Mouse (Mus musculus) embryo, embryonic 10 days (tissue): ENCODE results near the gene Jarid2.

Experiments used
- DNase-seq: peaks from one replicate; pipeline ENCODE4 v3.0.0-alpha.2; 2015; ENCODE audit warnings: low spot score

Jarid2 gene

DNA sequence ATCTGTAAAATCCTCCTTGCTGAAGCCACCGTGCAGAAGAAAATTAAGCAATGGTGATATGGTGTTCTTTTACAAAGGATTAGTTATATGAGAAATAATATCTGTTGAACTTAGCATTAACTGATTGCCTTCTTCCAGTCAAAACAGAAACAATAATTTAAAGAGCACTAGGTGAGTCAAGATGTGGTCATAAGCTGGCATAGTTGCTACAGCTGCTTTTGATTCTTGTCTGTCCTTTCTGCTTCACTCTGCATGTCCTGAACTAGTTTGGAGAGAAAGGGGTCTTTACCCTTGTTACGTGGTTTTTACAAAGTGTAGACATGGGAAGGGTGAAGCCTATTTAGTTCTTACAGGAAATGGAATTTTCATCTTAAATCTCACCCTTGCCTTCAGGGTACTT lies 51.9 kb downstream of the Jarid2 start:
- no peak for DNase-seq

DNA sequence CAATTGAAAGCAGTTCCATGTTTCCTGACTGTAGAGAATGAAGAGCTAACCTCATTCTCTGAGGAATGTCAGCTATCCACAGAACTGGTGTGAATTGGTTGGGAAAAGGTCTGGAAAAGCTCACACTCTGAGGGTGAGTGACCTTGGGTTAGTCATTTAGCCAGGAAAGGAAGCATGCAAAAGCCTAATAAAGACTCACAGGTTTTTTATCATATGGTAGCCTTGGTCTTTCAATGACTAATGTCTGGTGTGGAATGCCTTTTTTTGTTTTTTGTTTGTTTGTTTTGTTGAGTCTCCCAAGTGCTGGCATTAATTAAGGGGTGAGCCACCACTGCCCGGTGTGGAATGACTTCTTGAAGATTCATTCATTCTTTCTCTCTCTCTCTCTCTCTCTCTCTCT lies 55.3 kb downstream of the Jarid2 start:
- no peak for DNase-seq

DNA sequence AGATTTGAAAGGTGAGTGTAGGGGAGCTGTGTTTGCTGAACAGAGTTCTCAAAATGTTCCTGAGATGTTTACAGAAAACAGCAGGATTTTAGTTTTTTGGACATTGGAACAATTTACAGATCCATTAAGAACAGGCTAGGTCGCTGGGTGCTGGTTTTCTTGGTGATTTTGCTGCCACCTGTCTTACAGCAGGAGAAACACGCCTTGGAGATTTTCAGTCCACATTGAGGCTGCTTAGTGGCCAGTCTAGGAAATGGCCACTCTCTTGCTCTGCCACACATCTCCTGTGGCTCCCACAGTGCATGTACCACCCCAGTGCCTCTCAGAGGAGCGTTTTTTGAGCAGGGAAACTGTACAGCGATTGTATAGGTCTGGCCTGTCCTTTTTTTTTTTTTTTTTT lies 57.0 kb downstream of the Jarid2 start:
- DNase-seq: peak; percentile 79

DNA sequence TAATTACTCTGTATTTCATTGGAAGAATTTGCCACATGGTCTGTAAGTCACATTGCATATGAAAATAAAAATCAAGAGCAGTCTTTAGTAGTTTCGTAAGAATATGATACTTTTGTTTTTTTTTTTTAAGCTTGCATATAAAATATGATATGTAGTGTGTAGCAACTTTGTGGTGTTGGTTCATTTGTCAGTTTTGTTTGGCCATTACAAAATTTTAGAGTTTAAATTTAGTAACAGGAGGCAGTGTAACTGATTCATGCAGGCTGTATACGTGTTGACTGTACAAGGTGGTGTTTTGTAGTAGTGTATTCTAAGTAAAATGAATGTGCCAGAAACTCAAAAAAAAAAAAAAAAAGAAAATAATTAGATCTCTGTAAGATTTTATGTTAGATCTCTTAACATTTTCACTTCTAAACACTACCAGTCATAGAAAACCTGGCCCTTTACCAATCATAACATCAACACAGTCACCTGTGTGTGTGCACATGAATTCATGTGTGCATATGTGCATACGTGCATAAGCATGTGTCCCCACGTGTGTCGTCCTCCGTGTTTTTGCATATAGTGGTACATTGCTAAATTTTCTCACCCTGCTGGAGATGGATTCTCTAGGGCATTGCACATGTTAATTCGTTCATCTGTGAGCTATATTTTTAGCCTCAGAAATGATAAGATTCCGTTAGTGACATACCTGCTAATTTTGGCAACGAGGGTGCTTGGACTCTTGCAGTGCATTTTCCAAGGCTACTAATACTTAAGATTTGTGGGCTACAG lies 59.3 kb downstream of the Jarid2 start:
- no peak for DNase-seq

DNA sequence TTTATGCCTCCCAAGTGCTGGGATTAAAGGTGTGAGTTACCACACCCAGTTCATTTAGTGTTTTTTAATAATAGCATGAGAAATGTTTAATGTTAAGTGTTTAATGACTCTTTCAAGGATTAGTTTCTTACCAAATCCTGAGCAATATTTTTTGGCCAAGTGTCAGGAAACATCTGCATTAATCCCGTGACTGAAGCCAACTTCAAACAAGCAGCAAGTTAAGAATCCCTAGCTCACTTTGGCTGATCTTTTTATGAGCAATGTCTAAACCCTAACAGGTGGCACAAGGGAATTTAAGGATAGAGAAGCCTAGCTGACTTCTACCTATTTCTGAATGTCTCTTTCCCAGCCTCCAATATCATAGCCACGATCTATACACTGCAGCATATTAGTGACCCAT lies 60.7 kb downstream of the Jarid2 start:
- DNase-seq: no peak

DNA sequence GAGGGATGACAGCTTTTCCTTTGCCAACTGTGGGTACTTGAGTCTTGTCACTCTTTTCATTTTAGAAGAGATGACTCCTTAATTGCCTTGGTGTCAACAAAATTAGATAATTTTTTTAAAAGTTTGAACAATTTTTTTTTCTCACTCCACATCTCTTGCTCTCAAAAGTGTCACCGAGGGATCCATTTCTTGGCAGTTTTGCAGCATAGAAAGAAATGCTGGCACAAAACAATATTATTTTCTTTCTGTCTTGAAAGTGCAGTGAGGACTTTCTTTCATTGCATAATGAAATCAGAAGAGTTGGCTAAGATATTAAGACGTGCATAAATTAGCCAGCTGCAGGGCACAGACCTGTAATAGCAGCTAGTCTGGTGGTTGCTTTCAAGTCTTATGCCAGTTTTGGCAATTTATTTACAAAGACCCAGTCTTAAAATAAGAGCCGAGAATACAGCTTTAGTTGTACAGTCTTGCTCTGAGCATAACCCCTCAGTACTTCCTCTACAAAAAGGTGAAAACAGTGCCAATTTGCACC lies 63.2 kb downstream of the Jarid2 start:
- DNase-seq: no peak

DNA sequence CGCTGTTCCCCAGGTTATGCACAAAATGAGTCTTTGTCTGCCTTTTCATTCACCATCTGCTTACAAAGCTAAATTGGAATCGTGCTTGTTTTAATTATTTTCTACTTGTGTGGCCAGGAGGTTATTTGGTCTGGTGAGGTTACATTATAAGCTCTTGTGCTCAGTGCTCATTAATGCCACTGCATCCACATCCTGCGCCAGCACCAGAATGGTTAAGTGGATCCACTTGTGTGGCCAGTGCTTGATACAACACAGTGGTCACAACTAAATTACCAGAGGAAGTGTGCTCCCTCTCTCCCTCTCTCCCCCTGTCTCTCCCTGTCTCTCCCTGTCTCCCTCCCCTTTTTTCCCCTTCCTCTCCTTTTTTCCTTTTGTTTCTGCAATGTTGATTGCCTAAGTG lies 66.6 kb downstream of the Jarid2 start:
- DNase-seq: peak; percentile 64

DNA sequence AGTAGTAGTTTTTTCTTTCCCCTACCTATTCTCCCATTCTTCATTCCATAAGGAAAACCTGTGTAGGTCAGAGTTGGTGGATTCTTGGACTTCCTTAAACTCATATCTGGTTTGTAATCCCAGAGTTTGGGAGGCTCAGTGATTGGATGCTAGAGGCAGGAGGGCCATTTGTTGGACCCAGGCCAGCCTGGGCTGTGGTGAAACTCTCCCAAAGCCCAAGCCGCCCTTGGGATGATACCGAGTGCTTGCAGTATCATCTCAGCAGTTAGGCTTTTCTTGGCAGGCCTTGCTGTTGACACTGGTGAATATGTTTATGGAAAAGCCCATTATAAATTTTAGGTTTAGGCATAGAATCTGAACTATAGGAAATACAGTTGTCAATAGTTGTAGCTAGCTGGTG lies 67.5 kb downstream of the Jarid2 start:
- DNase-seq: no peak

DNA sequence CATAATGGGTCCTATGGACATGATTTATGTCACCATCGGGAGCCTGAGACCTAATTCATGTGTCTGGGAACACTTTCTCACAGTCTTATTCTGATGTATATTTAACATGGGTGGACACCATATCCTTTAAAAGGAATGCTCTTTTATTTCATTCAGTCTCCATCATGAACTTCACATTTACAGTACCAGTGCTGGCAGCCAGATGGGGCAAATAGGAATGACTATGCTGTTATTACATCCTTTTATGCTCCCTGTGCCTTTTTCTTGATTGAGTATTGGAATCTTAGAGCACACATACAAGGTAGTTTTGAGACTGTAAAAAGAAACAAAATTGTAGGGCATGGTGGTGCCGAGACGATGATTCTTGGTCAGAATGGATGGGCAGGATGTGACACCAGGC lies 69.0 kb downstream of the Jarid2 start:
- no peak for DNase-seq

DNA sequence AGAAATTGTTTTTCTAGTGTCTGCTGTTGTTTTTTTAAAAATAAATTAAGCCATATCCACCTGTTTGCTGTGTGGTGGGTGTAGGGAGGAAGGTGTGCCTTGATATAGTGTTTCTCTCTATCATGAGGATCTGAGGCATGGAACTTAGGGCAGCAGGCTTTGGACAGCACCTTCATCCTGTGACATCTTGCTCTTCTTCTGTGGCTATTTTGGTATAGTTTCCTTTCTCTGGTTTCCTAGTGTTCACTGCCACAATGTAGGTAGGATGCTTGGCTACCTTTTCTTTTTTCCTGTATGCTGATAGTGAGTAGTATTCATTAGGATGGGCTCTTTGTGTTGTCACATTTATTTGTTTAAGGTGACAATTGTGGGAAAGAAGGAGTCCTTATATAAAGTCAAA lies 69.9 kb downstream of the Jarid2 start:
- DNase-seq: no peak

DNA sequence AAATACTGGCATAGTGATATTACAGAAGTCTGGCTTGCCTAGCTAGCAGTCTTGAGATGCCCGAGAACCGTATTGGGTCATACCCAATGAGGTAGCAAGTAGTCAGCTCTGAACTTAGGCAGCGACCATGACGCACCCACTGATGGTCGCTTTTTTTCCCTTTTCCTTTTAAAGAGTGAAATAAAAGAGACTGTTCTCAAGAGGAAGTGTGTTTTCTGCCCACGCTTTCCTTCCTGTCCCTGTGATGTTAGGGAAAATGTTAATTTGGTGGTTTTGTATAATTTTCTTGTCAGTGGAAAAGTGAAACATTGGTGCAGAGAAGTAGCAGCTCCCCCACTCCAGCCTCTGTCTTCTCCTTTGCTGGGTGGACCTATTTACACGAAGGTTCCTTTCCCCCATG lies 70.8 kb downstream of the Jarid2 start:
- DNase-seq: no peak

DNA sequence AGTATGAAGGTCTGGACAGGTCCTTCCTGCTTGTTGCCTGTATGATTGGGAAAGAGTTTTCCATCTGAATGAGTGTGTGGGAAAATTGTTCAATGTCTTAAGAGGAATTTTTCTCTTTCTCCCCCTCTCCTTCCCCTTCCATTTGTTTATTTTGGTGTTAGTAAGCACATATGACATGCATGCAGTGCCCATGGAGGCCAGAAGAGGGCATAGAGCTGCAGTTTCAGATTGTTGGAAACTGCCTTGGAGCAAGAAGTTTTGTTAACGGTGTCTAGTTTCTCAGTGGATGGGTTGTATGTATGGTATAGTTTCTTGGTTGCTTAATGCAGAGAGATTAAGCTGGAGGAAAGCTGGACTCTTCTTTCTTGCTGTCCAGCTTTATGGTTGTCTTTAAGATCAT lies 75.6 kb downstream of the Jarid2 start:
- peak; percentile 66 for DNase-seq

DNA sequence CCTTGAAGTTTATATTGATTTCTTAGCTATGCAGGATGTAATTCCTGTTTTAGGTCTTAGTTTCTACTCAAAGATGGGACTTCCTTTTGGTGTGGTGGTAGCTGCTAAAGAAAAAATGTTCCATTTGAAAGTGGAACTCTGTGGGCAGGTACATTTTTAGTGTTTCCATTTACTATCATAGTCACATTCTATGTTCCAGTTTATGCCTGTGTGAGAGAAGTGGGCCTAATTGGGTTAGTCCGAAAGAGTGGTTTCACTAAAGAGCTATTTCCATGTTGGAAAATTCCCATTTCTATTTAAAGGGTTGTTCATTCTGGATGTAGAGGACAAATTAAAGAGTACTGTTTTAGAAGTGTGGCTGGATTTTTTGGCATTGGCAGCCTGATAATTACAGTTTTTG lies 79.0 kb downstream of the Jarid2 start:
- no peak for DNase-seq

DNA sequence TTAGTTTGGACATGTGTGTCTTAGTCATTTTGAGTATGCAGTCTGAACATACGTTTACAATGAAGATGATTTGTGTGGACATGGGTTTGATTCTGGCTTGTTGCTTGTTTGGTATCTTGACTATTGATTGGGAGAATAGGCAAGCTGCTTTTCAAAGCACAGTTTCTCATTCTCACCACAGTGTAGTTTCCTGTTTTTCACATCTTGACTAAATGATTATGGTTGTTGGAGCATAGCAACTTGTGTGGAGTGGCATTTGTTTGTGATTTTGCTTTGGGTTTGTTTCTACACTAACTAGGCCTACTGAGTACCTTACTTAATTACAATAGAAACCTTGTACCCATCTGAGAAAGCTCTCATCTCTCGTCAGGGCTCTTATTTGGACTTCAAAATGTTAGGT lies 81.7 kb downstream of the Jarid2 start:
- DNase-seq: no peak

DNA sequence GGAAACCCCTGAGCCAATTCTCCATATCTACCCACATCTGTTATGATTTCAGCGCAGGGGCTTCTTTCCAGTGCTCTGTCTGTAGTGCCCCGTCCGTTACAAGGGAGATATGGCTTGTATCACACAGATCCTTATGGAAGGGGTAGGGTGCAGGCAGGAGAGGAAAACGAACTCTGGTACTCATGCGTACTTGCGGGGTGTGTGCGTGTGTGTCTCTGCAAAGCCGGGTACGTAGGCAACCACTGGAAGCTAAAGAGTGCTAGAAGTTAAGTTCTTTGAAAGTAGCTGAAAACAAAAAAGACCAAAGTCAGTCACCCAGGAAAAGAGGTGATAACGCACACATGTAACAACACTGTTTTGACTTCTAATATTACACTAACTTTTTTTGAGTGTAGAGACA lies 82.3 kb downstream of the Jarid2 start:
- no peak for DNase-seq

DNA sequence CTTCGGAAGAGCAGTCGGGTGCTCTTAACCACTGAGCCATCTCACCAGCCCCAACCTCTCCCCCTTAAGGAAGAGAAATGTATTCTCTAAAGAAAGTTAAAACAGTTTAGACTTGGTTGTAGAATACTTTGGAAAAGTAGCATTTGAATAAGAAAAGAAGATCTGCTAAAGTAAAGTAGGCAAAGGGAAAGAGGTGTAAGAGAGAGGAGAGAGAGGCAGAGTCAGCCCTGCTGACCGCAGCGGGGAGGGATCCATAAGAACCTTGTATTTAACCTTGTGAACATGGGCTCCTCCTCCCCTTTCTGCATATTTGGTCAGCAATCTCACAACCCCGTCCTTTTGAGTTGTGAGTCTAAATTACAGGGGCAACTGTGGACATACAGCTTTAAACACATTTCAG lies 83.1 kb downstream of the Jarid2 start:
- DNase-seq: no peak

DNA sequence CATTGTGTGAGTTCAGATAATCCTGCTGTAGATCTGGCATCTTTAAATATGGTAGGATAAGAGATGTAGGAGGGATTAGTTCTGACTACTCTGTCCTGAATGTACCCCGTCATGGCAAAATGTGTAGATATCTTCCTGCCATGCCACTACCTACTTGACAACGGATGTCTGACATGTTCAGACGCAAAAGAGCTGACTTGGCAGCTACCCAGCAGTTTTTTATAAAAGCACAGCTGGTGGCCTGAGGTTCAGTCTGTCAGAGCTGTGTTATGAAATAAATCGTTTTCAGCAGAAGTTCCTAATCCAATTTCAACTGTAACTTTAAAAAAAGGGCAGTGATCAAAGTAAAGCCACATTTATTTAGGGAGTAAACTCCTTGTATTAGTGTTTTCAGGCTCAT lies 90.1 kb downstream of the Jarid2 start:
- no peak for DNase-seq

DNA sequence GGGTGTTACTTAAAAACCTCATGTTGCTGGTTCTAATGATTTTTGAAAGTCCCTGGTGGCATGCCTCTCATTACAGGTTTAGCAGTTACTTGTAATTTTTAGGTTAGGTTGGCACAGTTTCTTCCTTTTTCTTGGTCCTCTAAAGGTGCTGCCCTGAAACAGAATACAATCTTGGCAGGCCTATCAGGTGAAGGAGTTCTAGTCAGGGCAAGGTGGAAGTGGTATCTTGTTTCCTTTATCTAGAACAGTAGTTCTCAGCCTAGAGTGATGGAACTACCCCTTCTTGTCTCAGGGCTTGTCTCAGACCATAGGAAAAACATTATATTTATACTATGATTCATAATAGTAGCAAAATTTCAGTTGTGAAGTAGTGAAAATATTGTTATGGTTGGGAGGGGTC lies 93.3 kb downstream of the Jarid2 start:
- no peak for DNase-seq

DNA sequence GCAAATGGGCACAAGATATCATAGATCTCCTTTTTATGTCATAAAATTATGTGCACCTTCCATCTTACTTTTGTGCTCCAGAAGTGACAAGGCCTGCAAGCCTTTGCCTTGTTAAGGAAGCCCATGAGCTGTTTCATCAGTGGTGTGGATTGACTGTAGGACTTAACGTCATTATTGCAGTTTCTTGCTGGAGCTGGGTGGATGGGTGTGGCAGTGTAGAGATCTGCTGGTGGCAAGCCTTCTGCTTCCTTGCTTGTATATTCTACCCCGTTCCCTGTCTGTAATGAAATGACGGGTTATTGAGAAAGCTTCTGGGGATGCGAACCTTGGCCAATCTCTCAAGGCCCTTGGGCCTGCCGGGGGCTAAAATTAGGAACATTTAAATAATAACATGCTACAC lies 99.6 kb downstream of the Jarid2 start:
- no peak for DNase-seq

DNA sequence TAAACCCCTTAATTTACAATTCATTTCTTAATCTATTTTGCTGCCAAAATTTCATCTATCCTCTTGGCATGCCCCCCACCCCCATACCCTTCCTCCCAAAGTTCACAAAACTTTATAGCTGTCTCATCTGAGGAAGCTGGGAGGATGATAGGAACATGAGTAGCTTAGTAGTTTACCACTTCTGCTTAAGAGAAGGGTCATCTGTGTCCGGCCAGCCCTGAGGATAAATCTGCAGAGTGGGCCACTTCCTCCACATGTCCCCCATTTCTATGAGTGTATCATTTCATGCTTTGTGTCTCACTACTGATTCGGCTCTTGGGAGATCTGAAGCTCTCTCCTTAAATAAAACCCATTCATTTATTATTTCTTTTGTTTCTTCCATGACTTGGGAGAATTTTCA lies 102.8 kb downstream of the Jarid2 start:
- DNase-seq: no peak

DNA sequence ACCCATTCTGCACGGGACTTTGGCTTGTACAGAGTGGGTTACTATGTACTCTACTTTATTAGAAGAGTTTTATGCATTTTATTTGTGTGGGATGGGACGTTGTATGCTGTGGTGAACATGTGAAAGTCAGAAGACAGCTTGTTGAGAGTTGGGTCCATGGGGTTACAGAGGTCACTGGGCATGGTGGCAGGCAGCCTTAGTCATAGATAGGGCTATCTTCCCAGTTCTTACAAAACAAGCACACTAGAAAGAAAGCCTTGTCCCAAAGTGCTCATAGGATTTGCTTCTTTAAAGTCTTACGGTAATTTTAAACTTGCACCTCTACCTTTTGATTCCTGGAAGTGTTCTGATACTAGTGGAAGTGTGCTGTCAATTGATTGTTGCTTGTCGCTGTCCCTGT lies 103.6 kb downstream of the Jarid2 start:
- DNase-seq: no peak

DNA sequence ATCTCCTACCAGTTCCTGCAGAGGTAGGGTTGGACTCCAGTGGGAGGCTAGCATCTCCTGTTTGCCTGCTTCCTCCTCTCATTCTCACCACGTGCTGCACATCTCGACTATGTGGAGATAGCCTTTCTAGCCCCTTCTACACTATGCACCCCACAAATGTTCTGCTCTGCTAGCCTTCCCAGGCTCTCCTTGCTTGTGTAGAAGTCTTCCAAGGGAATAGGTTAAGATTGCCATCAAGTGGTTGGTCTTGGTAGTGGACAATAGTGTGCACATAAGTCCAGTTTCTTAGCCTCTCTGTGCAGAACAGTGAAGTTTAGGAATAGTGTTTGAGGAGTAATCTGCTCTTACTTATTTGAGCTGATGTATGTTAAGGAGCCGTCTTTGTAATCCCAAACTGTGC lies 104.1 kb downstream of the Jarid2 start:
- peak; percentile 75 for DNase-seq

DNA sequence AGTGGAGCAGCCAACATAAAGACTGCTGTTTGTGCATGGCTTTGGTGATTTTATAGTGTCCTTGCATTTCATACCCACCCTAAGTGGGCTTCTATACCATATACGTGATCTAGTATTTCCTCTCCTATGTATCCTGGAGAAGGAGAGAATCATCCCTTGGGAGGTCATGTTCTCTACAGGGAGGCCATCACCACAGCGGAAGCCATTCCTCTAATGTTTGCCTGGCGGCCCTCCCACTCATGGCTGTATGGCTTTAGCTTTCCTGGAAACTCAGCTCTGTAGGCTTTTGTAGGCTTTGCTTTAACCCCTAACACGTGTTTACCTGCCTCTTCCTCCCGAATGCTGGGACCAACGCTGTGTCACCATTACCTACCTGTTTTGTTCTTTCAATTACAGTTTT lies 108.2 kb downstream of the Jarid2 start:
- no peak for DNase-seq
